Mouse (Mus musculus): ENCODE results near the gene Gm20425. TPM values are rescaled to one million over a fixed set of nuclear protein-coding genes. Genes with fewer than 3 reads are reported as not detected.

The Gm20425 gene
- polyA plus RNA-seq, 1 experiment from 2014 or later: 2.3 TPM

DNA sequence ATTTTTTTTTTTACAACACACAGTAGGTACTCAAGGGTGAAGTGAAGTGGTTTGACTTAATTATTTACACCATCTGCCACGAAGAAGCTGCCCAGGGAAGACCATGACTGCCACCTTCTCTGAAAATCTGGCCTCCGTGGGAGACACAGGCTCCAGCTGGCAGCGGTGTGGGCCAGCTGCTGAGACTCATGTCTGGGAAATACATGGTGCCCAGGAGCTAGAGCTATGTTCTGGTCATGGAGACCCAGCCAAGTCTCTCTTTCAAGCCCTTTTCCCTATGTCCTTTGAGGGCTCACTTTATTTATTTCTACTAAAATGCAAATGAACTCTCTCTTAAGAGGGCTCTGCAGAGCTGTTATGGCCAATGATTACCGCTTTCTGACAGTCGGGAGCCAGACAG is 76.8 kb downstream of the Gm20425 start:
- H3K27me3 ChIP-seq: no peaks in the 10 kb centered on the region
- no peaks in the 10 kb centered on the region for H3K4me1 ChIP-seq (replicated peaks)
- no peak overlapping the region for H3K9ac ChIP-seq
- H3K4me3 ChIP-seq (replicated peaks): no peak overlapping the region
- H3K4me2 ChIP-seq: no peak overlapping the region
- H3K36me3 ChIP-seq (replicated peaks): no peaks in the 10 kb centered on the region
- no peaks in the 10 kb centered on the region for H3K9me3 ChIP-seq (replicated peaks)
- no peak for ATAC-seq (ENCODE audit: insufficient read depth)
- 59% methylated on average over 5 of the region's 5 CpGs for WGBS (ENCODE audit: insufficient replicate concordance)
- no peak overlapping the region for H3K27ac ChIP-seq (replicated peaks)

DNA sequence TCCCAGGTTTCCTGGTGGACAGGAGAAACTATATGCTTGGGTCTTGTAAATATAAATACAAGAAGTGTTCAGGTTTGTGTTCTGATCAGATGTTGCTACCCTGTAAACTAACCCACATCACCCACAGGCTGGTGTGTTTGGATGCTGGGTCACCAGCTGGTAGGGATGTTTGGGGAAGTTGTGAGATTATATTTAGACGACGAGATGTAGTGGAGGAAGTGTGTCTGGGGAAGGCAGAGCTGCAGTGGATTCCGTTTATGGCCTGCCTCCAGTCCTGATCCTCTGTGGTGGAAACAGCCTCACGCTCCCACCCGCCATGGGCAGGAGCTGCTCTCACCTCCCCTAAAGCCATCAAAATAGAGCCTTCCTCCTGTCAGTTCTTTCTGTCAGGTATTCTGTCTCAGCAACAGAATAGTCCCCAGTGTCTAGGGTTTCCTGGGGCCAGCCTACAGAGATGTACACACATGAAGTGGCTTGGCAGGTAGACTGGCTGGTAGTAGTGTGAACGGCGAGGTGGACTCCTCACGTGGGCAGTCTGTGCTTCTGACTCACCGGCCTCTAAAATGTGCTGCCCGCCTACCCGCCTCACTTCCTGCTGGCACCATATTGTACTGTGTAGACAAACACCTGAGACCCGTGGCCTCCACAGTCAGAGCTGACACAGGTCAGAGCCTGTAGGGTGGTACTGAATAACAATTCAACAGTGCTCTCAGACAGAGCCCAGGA is 80.9 kb downstream of the Gm20425 start:
- WGBS (ENCODE audit: insufficient replicate concordance): 46% methylated on average over 12 of the region's 12 CpGs
- no peak for ATAC-seq (ENCODE audit: insufficient read depth)
- no peaks in the 10 kb centered on the region for H3K36me3 ChIP-seq (replicated peaks)
- no peaks in the 10 kb centered on the region for H3K9me3 ChIP-seq (replicated peaks)
- H3K4me2 ChIP-seq: no peak overlapping the region
- no peak overlapping the region for H3K4me3 ChIP-seq (replicated peaks)
- no peak overlapping the region for H3K27ac ChIP-seq (replicated peaks)
- no peak overlapping the region for H3K9ac ChIP-seq
- no peaks in the 10 kb centered on the region for H3K4me1 ChIP-seq (replicated peaks)
- H3K27me3 ChIP-seq: no peaks in the 10 kb centered on the region

DNA sequence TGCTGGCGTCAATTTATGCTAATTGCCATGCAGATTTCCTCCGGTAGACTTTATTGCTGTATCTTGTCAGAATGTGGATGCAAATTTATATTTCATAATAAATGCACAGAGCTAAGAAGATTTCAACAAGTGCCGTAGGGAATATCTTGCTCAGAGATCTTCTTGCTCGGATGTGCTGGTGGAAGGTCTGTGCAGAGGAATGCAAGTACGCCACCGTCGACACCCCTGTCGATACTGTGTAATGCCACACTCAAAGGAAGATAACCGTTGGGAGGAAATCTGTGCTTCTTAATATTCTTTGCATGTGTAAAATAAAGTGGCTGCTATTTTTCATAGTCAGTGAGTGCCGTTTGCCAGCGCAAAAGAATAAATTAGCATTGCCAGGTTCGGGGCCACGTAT is 83.0 kb downstream of the Gm20425 start:
- Histone ChIP-seq H3K9me3 (replicated peaks) (no peaks in the 10 kb centered on the region), H3K27ac (replicated peaks) (no peak overlapping the region), H3K9ac (no peak overlapping the region), H3K4me3 (replicated peaks) (no peak overlapping the region), H3K4me1 (replicated peaks) (no peaks in the 10 kb centered on the region), H3K36me3 (replicated peaks) (no peaks in the 10 kb centered on the region), H3K27me3 (no peaks in the 10 kb centered on the region), H3K4me2 (no peak overlapping the region)
- 69% methylated on average over 13 of the region's 13 CpGs for WGBS (ENCODE audit: insufficient replicate concordance)
- no peak for ATAC-seq (ENCODE audit: insufficient read depth)

DNA sequence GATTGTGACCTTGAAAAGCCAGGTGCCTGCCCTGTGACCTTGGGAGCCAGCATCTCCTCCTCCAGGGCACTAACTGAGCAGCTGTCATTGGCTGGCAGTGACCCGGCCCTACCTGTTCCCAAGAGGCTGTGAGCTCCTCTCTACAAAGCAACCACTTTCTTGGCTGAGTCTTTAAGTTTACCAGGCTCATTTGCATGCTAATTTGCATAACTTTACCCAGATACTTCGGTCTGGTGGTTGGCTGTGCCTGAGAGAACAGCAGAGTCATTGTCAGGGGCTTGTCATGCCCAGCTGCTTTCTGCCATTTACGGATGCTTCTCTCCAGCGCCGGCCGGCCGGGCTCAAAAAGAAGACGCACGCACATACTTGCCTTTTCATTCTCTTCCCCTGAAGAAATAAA is 83.4 kb downstream of the Gm20425 start:
- H3K9me3 ChIP-seq (replicated peaks): no peaks in the 10 kb centered on the region

DNA sequence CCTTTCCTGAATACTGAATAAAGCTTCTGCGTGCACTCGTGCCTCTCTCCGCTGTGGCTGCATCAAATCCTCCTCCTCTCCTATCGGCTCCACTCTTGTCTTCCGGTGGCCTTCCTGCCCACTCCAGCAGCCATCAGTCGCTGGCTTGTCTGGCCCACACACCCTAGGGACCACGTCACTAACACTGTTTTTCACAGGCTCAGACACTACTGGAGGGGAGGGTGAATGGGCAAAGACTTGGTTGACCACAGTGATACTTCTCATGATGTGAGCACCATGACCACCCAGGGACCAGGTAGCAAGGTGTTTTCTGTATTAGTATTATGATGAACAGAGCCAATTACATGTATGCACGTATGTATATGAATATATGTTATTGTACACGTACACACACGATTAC is 83.8 kb downstream of the Gm20425 start:
- no peaks in the 10 kb centered on the region for H3K27me3 ChIP-seq
- no peak overlapping the region for H3K4me3 ChIP-seq (replicated peaks)
- H3K27ac ChIP-seq (replicated peaks): no peak overlapping the region
- no peak for ATAC-seq (ENCODE audit: insufficient read depth)
- no peaks in the 10 kb centered on the region for H3K9me3 ChIP-seq (replicated peaks)
- H3K4me2 ChIP-seq: no peak overlapping the region
- no peak overlapping the region for H3K9ac ChIP-seq
- no peaks in the 10 kb centered on the region for H3K4me1 ChIP-seq (replicated peaks)
- no peaks in the 10 kb centered on the region for H3K36me3 ChIP-seq (replicated peaks)
- WGBS (ENCODE audit: insufficient replicate concordance): 64% methylated on average over 10 of the region's 10 CpGs

More for the DNA sequence above, 83.4 kb downstream of the Gm20425 start:
- Histone ChIP-seq H3K4me1 (replicated peaks) (no peaks in the 10 kb centered on the region), H3K9ac (no peak overlapping the region), H3K4me2 (no peak overlapping the region), H3K27me3 (no peaks in the 10 kb centered on the region), H3K27ac (replicated peaks) (no peak overlapping the region), H3K36me3 (replicated peaks) (no peaks in the 10 kb centered on the region), H3K4me3 (replicated peaks) (no peak overlapping the region)
- 59% methylated on average over 9 of the region's 9 CpGs for WGBS (ENCODE audit: insufficient replicate concordance)
- no peak for ATAC-seq (ENCODE audit: insufficient read depth)

- no peak for ATAC-seq (ENCODE audit: insufficient read depth)
- no peaks in the 10 kb centered on the region for H3K27me3 ChIP-seq
- no peak overlapping the region for H3K27ac ChIP-seq (replicated peaks)
- no peaks in the 10 kb centered on the region for H3K9me3 ChIP-seq (replicated peaks)
- no peak overlapping the region for H3K4me2 ChIP-seq
- no peak overlapping the region for H3K9ac ChIP-seq
- H3K36me3 ChIP-seq (replicated peaks): no peaks in the 10 kb centered on the region
- no peak overlapping the region for H3K4me3 ChIP-seq (replicated peaks)
- whole genome bisulfite sequencing (ENCODE audit: insufficient replicate concordance): 64% methylated on average over 5 of the region's 5 CpGs
- no peaks in the 10 kb centered on the region for H3K4me1 ChIP-seq (replicated peaks)
Measured at GRCm38 (mm10) chr9:103145351-103145750, 84.8 kb downstream of the Gm20425 start.

DNA sequence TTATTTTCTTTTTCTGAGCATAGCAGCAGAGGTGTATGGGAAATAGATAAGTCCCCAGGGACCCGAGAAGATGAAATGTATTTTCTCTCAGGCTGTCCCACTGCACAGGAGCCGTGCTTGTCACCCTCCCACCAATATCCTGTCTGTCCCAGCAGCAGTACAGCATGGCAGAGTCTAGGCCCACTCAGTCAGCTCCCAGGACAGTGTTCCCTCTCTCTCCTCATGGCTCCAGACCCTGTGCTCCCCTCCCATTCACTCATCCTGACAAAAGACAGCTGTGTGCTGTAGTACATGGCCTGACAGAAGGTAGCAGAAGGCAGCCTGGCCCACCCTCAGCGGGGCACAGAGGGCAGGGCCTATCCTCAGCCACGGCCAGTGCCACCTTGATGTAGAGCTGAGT is 86.2 kb downstream of the Gm20425 start:
- 41% methylated on average over 4 of the region's 4 CpGs for WGBS (ENCODE audit: insufficient replicate concordance)

GRCm38 (mm10) chr9:103141266-103141665 is 88.8 kb downstream of the Gm20425 start:
- Histone ChIP-seq H3K36me3 (replicated peaks) (no peaks in the 10 kb centered on the region), H3K4me1 (replicated peaks) (no peaks in the 10 kb centered on the region), H3K4me2 (no peak overlapping the region), H3K9ac (no peak overlapping the region), H3K27me3 (no peaks in the 10 kb centered on the region), H3K27ac (replicated peaks) (no peak overlapping the region), H3K4me3 (replicated peaks) (no peak overlapping the region), H3K9me3 (replicated peaks) (no peaks in the 10 kb centered on the region)
- no peak for ATAC-seq (ENCODE audit: insufficient read depth)
- 82% methylated on average over 7 of the region's 7 CpGs for WGBS (ENCODE audit: insufficient replicate concordance)

More for the DNA sequence above, 86.2 kb downstream of the Gm20425 start:
- no peaks in the 10 kb centered on the region for H3K36me3 ChIP-seq (replicated peaks)
- no peak for ATAC-seq (ENCODE audit: insufficient read depth)
- H3K4me3 ChIP-seq (replicated peaks): no peak overlapping the region
- H3K9ac ChIP-seq: no peak overlapping the region
- no peak overlapping the region for H3K27ac ChIP-seq (replicated peaks)
- H3K4me1 ChIP-seq (replicated peaks): no peaks in the 10 kb centered on the region
- H3K9me3 ChIP-seq (replicated peaks): no peaks in the 10 kb centered on the region
- H3K4me2 ChIP-seq: no peak overlapping the region
- no peaks in the 10 kb centered on the region for H3K27me3 ChIP-seq

DNA sequence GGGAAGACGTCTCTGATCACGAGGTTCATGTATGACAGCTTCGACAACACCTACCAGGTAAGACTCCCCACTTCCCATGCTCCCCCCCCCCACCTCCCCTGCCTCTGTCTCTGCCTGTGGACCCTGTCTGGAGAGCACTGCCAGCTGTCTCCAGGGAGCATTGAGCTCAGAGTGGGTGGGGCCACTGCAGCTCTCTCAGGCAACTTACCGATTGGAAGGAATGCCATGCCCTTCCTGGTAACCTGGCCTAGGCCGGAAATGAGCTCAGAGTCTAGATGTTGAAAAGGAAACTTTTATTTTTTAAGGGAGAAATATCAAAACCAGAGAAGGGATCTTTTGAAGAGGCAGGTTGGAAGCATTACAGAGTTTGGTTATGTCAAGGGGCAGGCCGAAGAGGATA is 89.7 kb downstream of the Gm20425 start:
- H3K9ac ChIP-seq: no peak overlapping the region
- H3K27ac ChIP-seq (replicated peaks): no peak overlapping the region
- no peaks in the 10 kb centered on the region for H3K36me3 ChIP-seq (replicated peaks)
- no peaks in the 10 kb centered on the region for H3K4me1 ChIP-seq (replicated peaks)
- WGBS (ENCODE audit: insufficient replicate concordance): 81% methylated on average over 6 of the region's 6 CpGs
- no peak overlapping the region for H3K4me3 ChIP-seq (replicated peaks)
- no peaks in the 10 kb centered on the region for H3K27me3 ChIP-seq
- no peak overlapping the region for H3K4me2 ChIP-seq
- ATAC-seq (ENCODE audit: insufficient read depth): no peak
- H3K9me3 ChIP-seq (replicated peaks): no peaks in the 10 kb centered on the region

Other genes with a start within 250 kb of the Gm20425 start
- gene Slco2a1, start 241.6 kb downstream of the Gm20425 start, polyA plus RNA-seq (2015; fragmentation: Nextera tagmentation; extraction: Ambion mirVana): 7.3 and 8.6 TPM in 2 replicates
- gene Rab6b, start 118.5 kb downstream of the Gm20425 start, polyA plus RNA-seq (2015; fragmentation: Nextera tagmentation; extraction: Ambion mirVana): 0.18 and 0.30 TPM in 2 replicates
- 18.9 and 22.5 TPM in 2 replicates for gene Srprb, start 28.2 kb downstream of the Gm20425 start, polyA plus RNA-seq (2015; fragmentation: Nextera tagmentation; extraction: Ambion mirVana)
- gene Trf, start 137 bp upstream of the Gm20425 start, polyA plus RNA-seq (2015; fragmentation: Nextera tagmentation; extraction: Ambion mirVana): 10,865 and 16,074 TPM in 2 replicates
- 74.2 and 96.0 TPM in 2 replicates for gene 1300017J02Rik, start 74.8 kb upstream of the Gm20425 start, polyA plus RNA-seq (2015; fragmentation: Nextera tagmentation; extraction: Ambion mirVana)
- 35.1 and 38.2 TPM in 2 replicates for gene Topbp1, start 74.9 kb upstream of the Gm20425 start, polyA plus RNA-seq (2015; fragmentation: Nextera tagmentation; extraction: Ambion mirVana)
- 42.4 and 45.4 TPM in 2 replicates for gene Cdv3, start 135.5 kb upstream of the Gm20425 start, polyA plus RNA-seq (2015; fragmentation: Nextera tagmentation; extraction: Ambion mirVana)

Data from liver, embryonic 15.5 days (tissue).